Mouse (Mus musculus): Measurements from ENCODE around the gene Cdh26. TPM values are rescaled to one million over a fixed set of nuclear protein-coding genes. Genes with fewer than 3 reads are reported as not detected.

Gene Cdh26
- polyA plus RNA-seq, 1 experiment: not detected

- Histone ChIP-seq H3K4me3 (replicated peaks) (no peak overlapping the region), H3K27me3 (ENCODE audit: control insufficient read depth) (peaks cover 24% of the 10 kb centered on the region), H3K4me1 (ENCODE audit: control insufficient read depth) (peaks cover 2% of the 10 kb centered on the region), H3K36me3 (ENCODE audit: control insufficient read depth) (no peaks in the 10 kb centered on the region), H3K9me3 (ENCODE audit: control insufficient read depth, low read length) (no peaks in the 10 kb centered on the region; the same call in 1 of the 2 replicates)
- TF ChIP-seq GATA1 (IDR thresholded peaks at IDR 0.05; ENCODE audit: low read length): no peak
- no peak for TF ChIP-seq TAL1 (IDR thresholded peaks at IDR 0.05; ENCODE audit: low read length)
Observed at GRCm38 (mm10) chr2:178415150-178415448, 15.2 kb upstream of the Cdh26 start.

- Histone ChIP-seq H3K9me3 (ENCODE audit: control insufficient read depth, low read length) (no peaks in the 10 kb centered on the region; the same call in 1 of the 2 replicates), H3K4me3 (replicated peaks) (no peak overlapping the region), H3K4me1 (ENCODE audit: control insufficient read depth) (peaks cover 2% of the 10 kb centered on the region)
Observed at GRCm38 (mm10) chr2:178416427-178416826, 13.9 kb upstream of the Cdh26 start.

GRCm38 (mm10) chr2:178416970-178417369 lies 13.4 kb upstream of the Cdh26 start:
- Histone ChIP-seq H3K27me3 (ENCODE audit: control insufficient read depth) (peaks cover 24% of the 10 kb centered on the region), H3K9me3 (ENCODE audit: control insufficient read depth, low read length) (no peaks in the 10 kb centered on the region; the same call in 1 of the 2 replicates), H3K4me3 (replicated peaks) (no peak overlapping the region), H3K36me3 (ENCODE audit: control insufficient read depth) (no peaks in the 10 kb centered on the region), H3K4me1 (ENCODE audit: control insufficient read depth) (peaks cover 2% of the 10 kb centered on the region)
- no peak for TF ChIP-seq GATA1 (IDR thresholded peaks at IDR 0.05; ENCODE audit: low read length)
- TF ChIP-seq TAL1 (IDR thresholded peaks at IDR 0.05; ENCODE audit: low read length): no peak

More at GRCm38 (mm10) chr2:178416427-178416826, 13.9 kb upstream of the Cdh26 start:
- TF ChIP-seq TAL1 (IDR thresholded peaks at IDR 0.05; ENCODE audit: low read length) (no peak), GATA1 (IDR thresholded peaks at IDR 0.05; ENCODE audit: low read length) (no peak)
- H3K36me3 ChIP-seq (ENCODE audit: control insufficient read depth): no peaks in the 10 kb centered on the region
- peaks cover 24% of the 10 kb centered on the region for H3K27me3 ChIP-seq (ENCODE audit: control insufficient read depth)

- no peaks in the 10 kb centered on the region for H3K36me3 ChIP-seq (ENCODE audit: control insufficient read depth)
- no peak for TF ChIP-seq TAL1 (IDR thresholded peaks at IDR 0.05; ENCODE audit: low read length)
- no peak for TF ChIP-seq GATA1 (IDR thresholded peaks at IDR 0.05; ENCODE audit: low read length)
- no peaks in the 10 kb centered on the region for H3K27me3 ChIP-seq (ENCODE audit: control insufficient read depth)
- no peaks in the 10 kb centered on the region for H3K9me3 ChIP-seq (ENCODE audit: control insufficient read depth, low read length)
- H3K4me1 ChIP-seq (ENCODE audit: control insufficient read depth): no peaks in the 10 kb centered on the region
- H3K4me3 ChIP-seq (replicated peaks): no peak overlapping the region
Observed at GRCm38 (mm10) chr2:178420576-178420975, 9.8 kb upstream of the Cdh26 start.

GRCm38 (mm10) chr2:178421603-178422002 lies 8.7 kb upstream of the Cdh26 start:
- no peak overlapping the region for H3K4me3 ChIP-seq (replicated peaks)
- no peaks in the 10 kb centered on the region for H3K36me3 ChIP-seq (ENCODE audit: control insufficient read depth)
- H3K9me3 ChIP-seq (ENCODE audit: control insufficient read depth, low read length): no peaks in the 10 kb centered on the region
- H3K27me3 ChIP-seq (ENCODE audit: control insufficient read depth): no peaks in the 10 kb centered on the region
- no peaks in the 10 kb centered on the region for H3K4me1 ChIP-seq (ENCODE audit: control insufficient read depth)
- no peak for TF ChIP-seq GATA1 (IDR thresholded peaks at IDR 0.05; ENCODE audit: low read length)
- no peak for TF ChIP-seq TAL1 (IDR thresholded peaks at IDR 0.05; ENCODE audit: low read length)

- TF ChIP-seq GATA1 (IDR thresholded peaks at IDR 0.05; ENCODE audit: low read length) (no peak), TAL1 (IDR thresholded peaks at IDR 0.05; ENCODE audit: low read length) (no peak)
- Histone ChIP-seq H3K27me3 (ENCODE audit: control insufficient read depth) (no peaks in the 10 kb centered on the region), H3K4me1 (ENCODE audit: control insufficient read depth) (no peaks in the 10 kb centered on the region), H3K36me3 (ENCODE audit: control insufficient read depth) (no peaks in the 10 kb centered on the region), H3K4me3 (replicated peaks) (no peak overlapping the region), H3K9me3 (ENCODE audit: control insufficient read depth, low read length) (no peaks in the 10 kb centered on the region)
Observed at GRCm38 (mm10) chr2:178422186-178422585, 8.1 kb upstream of the Cdh26 start.

- H3K4me1 ChIP-seq (ENCODE audit: control insufficient read depth): no peaks in the 10 kb centered on the region
- H3K4me3 ChIP-seq (replicated peaks): no peak overlapping the region
- TF ChIP-seq GATA1 (IDR thresholded peaks at IDR 0.05; ENCODE audit: low read length) (no peak), TAL1 (IDR thresholded peaks at IDR 0.05; ENCODE audit: low read length) (no peak)
- H3K36me3 ChIP-seq (ENCODE audit: control insufficient read depth): no peaks in the 10 kb centered on the region
- no peaks in the 10 kb centered on the region for H3K9me3 ChIP-seq (ENCODE audit: control insufficient read depth, low read length)
- no peaks in the 10 kb centered on the region for H3K27me3 ChIP-seq (ENCODE audit: control insufficient read depth)
Observed at GRCm38 (mm10) chr2:178423223-178423622, 7.1 kb upstream of the Cdh26 start.

GRCm38 (mm10) chr2:178426229-178426628 lies 4.1 kb upstream of the Cdh26 start:
- H3K9me3 ChIP-seq (ENCODE audit: control insufficient read depth, low read length): no peaks in the 10 kb centered on the region

GRCm38 (mm10) chr2:178427181-178427580 lies 3.1 kb upstream of the Cdh26 start:
- TF ChIP-seq TAL1 (IDR thresholded peaks at IDR 0.05; ENCODE audit: low read length) (no peak), GATA1 (IDR thresholded peaks at IDR 0.05; ENCODE audit: low read length) (no peak)
- Histone ChIP-seq H3K27me3 (ENCODE audit: control insufficient read depth) (no peaks in the 10 kb centered on the region), H3K9me3 (ENCODE audit: control insufficient read depth, low read length) (no peaks in the 10 kb centered on the region), H3K4me3 (replicated peaks) (no peak overlapping the region), H3K36me3 (ENCODE audit: control insufficient read depth) (no peaks in the 10 kb centered on the region), H3K4me1 (ENCODE audit: control insufficient read depth) (no peaks in the 10 kb centered on the region)

More at GRCm38 (mm10) chr2:178426229-178426628, 4.1 kb upstream of the Cdh26 start:
- no peak for TF ChIP-seq TAL1 (IDR thresholded peaks at IDR 0.05; ENCODE audit: low read length)
- no peak for TF ChIP-seq GATA1 (IDR thresholded peaks at IDR 0.05; ENCODE audit: low read length)
- Histone ChIP-seq H3K36me3 (ENCODE audit: control insufficient read depth) (no peaks in the 10 kb centered on the region), H3K4me1 (ENCODE audit: control insufficient read depth) (no peaks in the 10 kb centered on the region), H3K27me3 (ENCODE audit: control insufficient read depth) (no peaks in the 10 kb centered on the region), H3K4me3 (replicated peaks) (no peak overlapping the region)

- H3K4me3 ChIP-seq (replicated peaks): no peak overlapping the region
- H3K4me1 ChIP-seq (ENCODE audit: control insufficient read depth): no peaks in the 10 kb centered on the region
- TF ChIP-seq TAL1 (IDR thresholded peaks at IDR 0.05; ENCODE audit: low read length): no peak
- TF ChIP-seq GATA1 (IDR thresholded peaks at IDR 0.05; ENCODE audit: low read length): no peak
- no peaks in the 10 kb centered on the region for H3K36me3 ChIP-seq (ENCODE audit: control insufficient read depth)
- no peaks in the 10 kb centered on the region for H3K27me3 ChIP-seq (ENCODE audit: control insufficient read depth)
- no peaks in the 10 kb centered on the region for H3K9me3 ChIP-seq (ENCODE audit: control insufficient read depth, low read length)
Observed at GRCm38 (mm10) chr2:178428183-178428582, 2.1 kb upstream of the Cdh26 start.
